Mouse (Mus musculus): Measurements from ENCODE around the gene Mlf2. TPM values are rescaled to one million over a fixed set of nuclear protein-coding genes. Genes with fewer than 3 reads are reported as not detected.

Gene Mlf2
- 77.4 TPM for total RNA-seq (2023)

GRCm38 (mm10) chr6:124930754-124931524 is at the start of gene Mlf2:
Mlf2 (plus strand) TSS chr6:124931386.

GRCm38 (mm10) chr6:124887986-124888385 is 43.2 kb upstream of the Mlf2 start, which contains the start of gene Cd4:
Cd4 (minus strand) TSS chr6:124888221.

GRCm38 (mm10) chr6:124911533-124912218 is 19.5 kb upstream of the Mlf2 start, which contains the start of gene Lag3:
Lag3 (minus strand) TSS chr6:124911705.

GRCm38 (mm10) chr6:124919695-124920317 is 11.4 kb upstream of the Mlf2 start, which contains the start of gene Ptms:
Ptms (minus strand) TSS chr6:124920103.

GRCm38 (mm10) chr6:124965088-124965719 is 34.0 kb downstream of the Mlf2 start, which contains the start of gene Cops7a:
Cops7a (minus strand) TSS chr6:124965538.

Other genes starting within 250 kb of the Mlf2 start
- gene Emg1, start 219.2 kb upstream of the Mlf2 start, total RNA-seq (2023): 154 TPM
- 159 TPM for gene Phb2, start 219.1 kb upstream of the Mlf2 start, total RNA-seq (2023)
- gene Ptpn6, start 192.7 kb upstream of the Mlf2 start, total RNA-seq (2023): 191 TPM
- gene Grcc10, start 190.0 kb upstream of the Mlf2 start, total RNA-seq (2023): 226 TPM
- gene Gm45234, start 175.4 kb upstream of the Mlf2 start, total RNA-seq (2023): 3.8 TPM
- gene Atn1, start 174.9 kb upstream of the Mlf2 start, total RNA-seq (2023): 107 TPM
- 1.4 TPM for gene Eno2, start 161.7 kb upstream of the Mlf2 start, total RNA-seq (2023)
- gene Lrrc23, start 151.7 kb upstream of the Mlf2 start, total RNA-seq (2023): 10.1 TPM
- 3.6 TPM for gene Spsb2, start 122.7 kb upstream of the Mlf2 start, total RNA-seq (2023)
- 26.1 TPM for gene Tpi1, start 117.1 kb upstream of the Mlf2 start, total RNA-seq (2023)
- 79.3 TPM for gene Usp5, start 101.9 kb upstream of the Mlf2 start, total RNA-seq (2023)
- 2.0 TPM for gene Cdca3, start 101.8 kb upstream of the Mlf2 start, total RNA-seq (2023)
- gene Gnb3, start 91.1 kb upstream of the Mlf2 start, total RNA-seq (2023): not detected
- not detected for gene P3h3, start 73.6 kb upstream of the Mlf2 start, total RNA-seq (2023)
- not detected for gene Gpr162, start 67.4 kb upstream of the Mlf2 start, total RNA-seq (2023)
- gene Cd4, start 43.2 kb upstream of the Mlf2 start, total RNA-seq (2023): 9.1 TPM
- 0.83 TPM for gene Lag3, start 19.7 kb upstream of the Mlf2 start, total RNA-seq (2023)
- gene Ptms, start 11.3 kb upstream of the Mlf2 start, total RNA-seq (2023): 25.0 TPM
- gene Cops7a, start 34.2 kb downstream of the Mlf2 start, total RNA-seq (2023): 33.3 TPM
- 0.21 TPM for gene Pianp, start 65.3 kb downstream of the Mlf2 start, total RNA-seq (2023)
- 68.9 TPM for gene Zfp384, start 77.8 kb downstream of the Mlf2 start, total RNA-seq (2023)
- 83.2 TPM for gene Ing4, start 108.4 kb downstream of the Mlf2 start, total RNA-seq (2023)
- 15.9 TPM for gene Acrbp, start 118.3 kb downstream of the Mlf2 start, total RNA-seq (2023)
- gene Lpar5, start 136.5 kb downstream of the Mlf2 start, total RNA-seq (2023): 17.4 TPM
- 272 TPM for gene Chd4, start 164.6 kb downstream of the Mlf2 start, total RNA-seq (2023)
- 43.1 TPM for gene Nop2, start 200.5 kb downstream of the Mlf2 start, total RNA-seq (2023)
- gene Iffo1, start 213.9 kb downstream of the Mlf2 start, total RNA-seq (2023): 29.9 TPM
- 391 TPM for gene Gapdh, start 235.1 kb downstream of the Mlf2 start, total RNA-seq (2023)